Mouse (Mus musculus) right cerebral cortex, postnatal 14 days (tissue): ENCODE measurements around the gene Aqp3.
"Not testable (repeated sequence)": the region's sequence is repeated elsewhere in the genome, so short reads cannot be mapped to it uniquely, and the experiment has no call there.

ENCODE experiments used
- DNase-seq: peaks from one replicate; pipeline ENCODE4 v3.0.0; 2022

Aqp3 gene

GRCm38 (mm10) chr4:41100986-41101385 lies 3.0 kb upstream of the Aqp3 start:
- DNase-seq: no peak

GRCm38 (mm10) chr4:41098577-41098951 lies 581 bp upstream of the Aqp3 start:
- DNase-seq: no peak

GRCm38 (mm10) chr4:41097381-41097780 lies 602 bp downstream of the Aqp3 start:
- no peak for DNase-seq

GRCm38 (mm10) chr4:41096794-41097193 lies 1.2 kb downstream of the Aqp3 start:
- no peak for DNase-seq

GRCm38 (mm10) chr4:41096169-41096568 lies 1.8 kb downstream of the Aqp3 start:
- no peak for DNase-seq

GRCm38 (mm10) chr4:41094361-41094760 lies 3.6 kb downstream of the Aqp3 start:
- no peak for DNase-seq

GRCm38 (mm10) chr4:41092958-41093357 lies 5.0 kb downstream of the Aqp3 start:
- no peak for DNase-seq

- DNase-seq: no peak
These were observed 6.6 kb downstream of the Aqp3 start for GRCm38 (mm10) chr4:41091391-41091790.

GRCm38 (mm10) chr4:41089705-41090104 lies 8.3 kb downstream of the Aqp3 start:
- DNase-seq: no peak

GRCm38 (mm10) chr4:41089189-41089588 lies 8.8 kb downstream of the Aqp3 start:
- DNase-seq: no peak

GRCm38 (mm10) chr4:41087459-41088298 lies 10.3 kb downstream of the Aqp3 start:
- DNase-seq: no peak

GRCm38 (mm10) chr4:41086947-41087346 lies 11.0 kb downstream of the Aqp3 start:
- no peak for DNase-seq

GRCm38 (mm10) chr4:41084819-41085218 lies 13.2 kb downstream of the Aqp3 start:
- DNase-seq: no peak

GRCm38 (mm10) chr4:41082803-41083202 lies 15.2 kb downstream of the Aqp3 start:
- not testable (repeated sequence) for DNase-seq

- DNase-seq: no peak
These were observed 16.2 kb downstream of the Aqp3 start for GRCm38 (mm10) chr4:41081733-41082132.

- no peak for DNase-seq
These were observed 19.3 kb downstream of the Aqp3 start for GRCm38 (mm10) chr4:41078726-41079125.

- DNase-seq: no peak
These were observed 23.5 kb downstream of the Aqp3 start for GRCm38 (mm10) chr4:41074461-41074860.

- no peak for DNase-seq
These were observed 24.8 kb downstream of the Aqp3 start for GRCm38 (mm10) chr4:41073008-41073817.

- DNase-seq: no peak
These were observed 26.2 kb downstream of the Aqp3 start for GRCm38 (mm10) chr4:41071500-41072429.

- no peak for DNase-seq
These were observed 32.8 kb downstream of the Aqp3 start for GRCm38 (mm10) chr4:41065196-41065595.

- DNase-seq: no peak
These were observed 33.9 kb downstream of the Aqp3 start for GRCm38 (mm10) chr4:41063894-41064673.

- no peak for DNase-seq
These were observed 34.6 kb downstream of the Aqp3 start for GRCm38 (mm10) chr4:41063351-41063750.
